Mouse (Mus musculus): ENCODE measurements around the gene Usp42.

Usp42 gene

GRCm38 (mm10) chr5:143732180-143732891 is at the start of gene Usp42:
TSS of gene Usp42 (minus strand) at chr5:143732280.
- peak; percentile 90 to 96 for DNase-seq (ENCODE audit: low spot score in 2 of 2)

- DNase-seq (ENCODE audit: low spot score in 2 of 2) = no peak
Measured at GRCm38 (mm10) chr5:143760508-143760907, 28.4 kb upstream of the Usp42 start.

GRCm38 (mm10) chr5:143759554-143759953 is 27.5 kb upstream of the Usp42 start:
- DNase-seq (ENCODE audit: low spot score in 2 of 2) = no peak

- peak; percentile 72 to 82 for DNase-seq (ENCODE audit: low spot score in 2 of 2)
Measured at GRCm38 (mm10) chr5:143757755-143758443, 25.8 kb upstream of the Usp42 start.

- no peak for DNase-seq (ENCODE audit: low spot score in 2 of 2)
Measured at GRCm38 (mm10) chr5:143755529-143756141, 23.6 kb upstream of the Usp42 start.

- no peak for DNase-seq (ENCODE audit: low spot score in 2 of 2)
Measured at GRCm38 (mm10) chr5:143749630-143750208, 17.6 kb upstream of the Usp42 start.

- no peak for DNase-seq (ENCODE audit: low spot score in 2 of 2)
Measured at GRCm38 (mm10) chr5:143731483-143732112, 482 bp downstream of the Usp42 start.

GRCm38 (mm10) chr5:143730915-143731314 is 1.2 kb downstream of the Usp42 start:
- DNase-seq (ENCODE audit: low spot score in 2 of 2) = no peak

- no peak for DNase-seq (ENCODE audit: low spot score in 2 of 2)
Measured at GRCm38 (mm10) chr5:143721962-143722361, 10.1 kb downstream of the Usp42 start.

- DNase-seq (ENCODE audit: low spot score in 2 of 2) = no peak
Measured at GRCm38 (mm10) chr5:143712011-143712800, 19.9 kb downstream of the Usp42 start.

GRCm38 (mm10) chr5:143711326-143711725 is 20.8 kb downstream of the Usp42 start:
- peak; percentile 64 to 65 for DNase-seq (ENCODE audit: low spot score in 2 of 2)

- DNase-seq (ENCODE audit: low spot score in 2 of 2) = no peak
Measured at GRCm38 (mm10) chr5:143706822-143707200, 25.3 kb downstream of the Usp42 start.

GRCm38 (mm10) chr5:143706030-143706821 is 25.9 kb downstream of the Usp42 start:
- no peak for DNase-seq (ENCODE audit: low spot score in 2 of 2)

GRCm38 (mm10) chr5:143705659-143705982 is 26.5 kb downstream of the Usp42 start:
- DNase-seq (ENCODE audit: low spot score in 2 of 2) = no peak

GRCm38 (mm10) chr5:143704875-143705658 is 27.0 kb downstream of the Usp42 start:
- peak in 1 of 2 experiments; percentile 15 for DNase-seq (ENCODE audit: low spot score in 2 of 2)

- no peak for DNase-seq (ENCODE audit: low spot score in 2 of 2)
Measured at GRCm38 (mm10) chr5:143701074-143701473, 31.0 kb downstream of the Usp42 start.

- DNase-seq (ENCODE audit: low spot score in 2 of 2) = no peak
Measured at GRCm38 (mm10) chr5:143700247-143700646, 31.8 kb downstream of the Usp42 start.

- DNase-seq (ENCODE audit: low spot score in 2 of 2) = no peak
Measured at GRCm38 (mm10) chr5:143698454-143698853, 33.6 kb downstream of the Usp42 start.

GRCm38 (mm10) chr5:143696323-143696722 is 35.8 kb downstream of the Usp42 start:
- no peak for DNase-seq (ENCODE audit: low spot score in 2 of 2)

GRCm38 (mm10) chr5:143690926-143691325 is 41.2 kb downstream of the Usp42 start:
- no peak for DNase-seq (ENCODE audit: low spot score in 2 of 2)

All from cerebellum, postnatal 4 days (tissue).